In genomic region chr6:124884714-124885500, GRCm38 (mm10) we compare ENCODE assay signal across 11 mouse cellular contexts. TPM values are rescaled to one million over a fixed set of nuclear protein-coding genes. Genes with fewer than 3 reads are reported as not detected.
A peak's percentile ranks its signal among the peaks of the same experiment; 100 is the strongest.
DNase-seq lines count a peak whose midpoint lies in the region; ATAC-seq and TF ChIP-seq lines count a peak whose summit lies in the region.
"Had no signal": no experiment of that assay in that cellular context is flagged by ENCODE, and none has a peak within 500 bp of the region (broad histone marks: within the 10 kb centered on the region; RNA-seq: fewer than 3 reads in every experiment).

No protein-coding gene starts in this region.

- TF ChIP-seq POLR2A in MEL (IDR thresholded peaks at IDR 0.05; ENCODE audit: control insufficient read depth in 1 of 2, insufficient read depth in 1 of 2, low read depth in 1 of 2, low read length in 2 of 2, poor library complexity in 1 of 2), result no peak
- no peak for TF ChIP-seq POLR2A in lung, adult 2 months (IDR thresholded peaks at IDR 0.05; ENCODE audit: borderline replicate concordance, extremely low read depth, low read depth, low read length)

- H3K79me2 ChIP-seq in MEL (ENCODE audit: control insufficient read depth, insufficient read depth, low read length, poor library complexity), result no peaks in the 10 kb centered on the region

- no peak for TF ChIP-seq CTCF in MEL (IDR thresholded peaks at IDR 0.05 in 2 of 3, conservative IDR thresholded peaks at IDR 0.05 in 1 of 3; ENCODE audit: control insufficient read depth in 1 of 3, insufficient read depth in 1 of 3, low read depth in 2 of 3, low read length in 3 of 3, poor library complexity in 1 of 3, severe bottlenecking in 1 of 3)
- TF ChIP-seq CTCF in lung, adult 2 months (IDR thresholded peaks at IDR 0.05; ENCODE audit: insufficient read depth, low read length), result no peak
- TF ChIP-seq CTCF in liver, postnatal 0 days (IDR thresholded peaks at IDR 0.05; ENCODE audit: low read depth), result no peak

- no peak for TF ChIP-seq EP300 in MEL (IDR thresholded peaks at IDR 0.05; ENCODE audit: low read depth in 1 of 2, low read length in 2 of 2)
- no peak for TF ChIP-seq EP300 in liver, postnatal 0 days (IDR thresholded peaks at IDR 0.05; ENCODE audit: low read depth)

- H3K27me3 ChIP-seq in heart, embryonic 10.5 days (ENCODE audit: insufficient read depth, poor library complexity, severe bottlenecking), result no peaks in the 10 kb centered on the region
- peaks cover 8 to 9% of the 10 kb centered on the region in 2 experiments for H3K27me3 ChIP-seq in MEL (ENCODE audit: control insufficient read depth in 1 of 2, insufficient read depth in 2 of 2, low read length in 2 of 2)
- H3K27me3 ChIP-seq in liver, postnatal 0 days (ENCODE audit: insufficient read depth, low read length), result no peaks in the 10 kb centered on the region
- H3K27me3 ChIP-seq: limb, embryonic 12.5 days had no signal

- H3K9ac ChIP-seq in MEL (ENCODE audit: control insufficient read depth, low read depth, low read length, poor library complexity, severe bottlenecking), result no peak overlapping the region
- no peak overlapping the region for H3K9ac ChIP-seq in liver, postnatal 0 days (replicated peaks)
- H3K9ac ChIP-seq: limb, embryonic 12.5 days had no signal

- H3K4me1 ChIP-seq in heart, embryonic 10.5 days, result peaks cover 9% of the 10 kb centered on the region; the same call in 1 of the 2 replicates
- H3K4me1 ChIP-seq in MEL (ENCODE audit: control insufficient read depth in 1 of 2, insufficient read depth in 2 of 2, low read length in 2 of 2), result no peaks in the 10 kb centered on the region
- H3K4me1 ChIP-seq in lung, adult 2 months (ENCODE audit: control insufficient read depth, insufficient read depth, low read length), result no peaks in the 10 kb centered on the region
- no peaks in the 10 kb centered on the region for H3K4me1 ChIP-seq in liver, postnatal 0 days (ENCODE audit: insufficient read depth)

- peak; percentile 65 for ATAC-seq in megakaryocyte progenitor cell, adult 5-6 weeks (replicated peaks; ENCODE audit: poor library complexity)
- no peak for ATAC-seq in liver, postnatal 0 days
- no peak for ATAC-seq in monocyte, adult 5-6 weeks (replicated peaks; ENCODE audit: insufficient number of reproducible peaks, low FRiP score, low TSS enrichment, poor library complexity, severe bottlenecking)

- H3K4me2 ChIP-seq in liver, postnatal 0 days (ENCODE audit: low read depth, low read length), result no peak overlapping the region
- H3K4me2 ChIP-seq: limb, embryonic 12.5 days had no signal

- 64% methylated on average over 10 of the region's 10 CpGs for WGBS in heart, embryonic 10.5 days
- WGBS in lung, adult 2 months, result 64% methylated on average over 10 of the region's 10 CpGs
- 58% methylated on average over 10 of the region's 10 CpGs for WGBS in liver, postnatal 0 days (ENCODE audit: insufficient replicate concordance)

- peak; percentile 30 to 57 for DNase-seq in heart, adult 18-20 months
- DNase-seq in heart, embryonic 10.5 days (ENCODE audit: low spot score), result no peak
- no peak for DNase-seq in MEL (ENCODE audit: low read depth, low spot score)
- DNase-seq in cerebellum, postnatal 14 days, result peak; percentile 91 to 92
- DNase-seq in lung, adult 2 months, result no peak
- DNase-seq in liver, postnatal 0 days, result no peak
- DNase-seq: kidney, postnatal 36 days had no signal

- no peak overlapping the region for H3K27ac ChIP-seq in heart, embryonic 10.5 days
- no peak overlapping the region for H3K27ac ChIP-seq in MEL (ENCODE audit: control insufficient read depth, low read depth, low read length)
- no peak overlapping the region for H3K27ac ChIP-seq in liver, postnatal 0 days (ENCODE audit: low read depth)
- H3K27ac ChIP-seq: limb, embryonic 12.5 days; macrophage had no signal

- no peak for TF ChIP-seq RAD21 in MEL (IDR thresholded peaks at IDR 0.05; ENCODE audit: low read depth, low read length)

- H3K9me3 ChIP-seq in heart, embryonic 10.5 days, result no peaks in the 10 kb centered on the region
- no peaks in the 10 kb centered on the region for H3K9me3 ChIP-seq in MEL (replicated peaks; ENCODE audit: insufficient read depth, low read length)
- H3K9me3 ChIP-seq in liver, postnatal 0 days (ENCODE audit: low read length), result no peaks in the 10 kb centered on the region
- H3K9me3 ChIP-seq: limb, embryonic 12.5 days had no signal

- no peaks in the 10 kb centered on the region for H3K36me3 ChIP-seq in heart, embryonic 10.5 days
- no peaks in the 10 kb centered on the region for H3K36me3 ChIP-seq in MEL (ENCODE audit: control insufficient read depth in 1 of 2, insufficient read depth in 2 of 2, low read length in 2 of 2)
- H3K36me3 ChIP-seq in liver, postnatal 0 days (replicated peaks; ENCODE audit: insufficient read depth, low read length), result no peaks in the 10 kb centered on the region
- H3K36me3 ChIP-seq: limb, embryonic 12.5 days had no signal

- no peak overlapping the region for H3K4me3 ChIP-seq in heart, embryonic 10.5 days
- H3K4me3 ChIP-seq in MEL (ENCODE audit: control insufficient read depth in 1 of 2, insufficient read depth in 1 of 2, low read depth in 2 of 2, low read length in 2 of 2), result no peak overlapping the region
- no peak overlapping the region for H3K4me3 ChIP-seq in lung, adult 2 months (replicated peaks; ENCODE audit: extremely low read depth, low read depth, low read length)
- no peak overlapping the region for H3K4me3 ChIP-seq in liver, postnatal 0 days (ENCODE audit: low read depth, low read length)
- H3K4me3 ChIP-seq: limb, embryonic 12.5 days had no signal

TF ChIP-seq in MEL, 35 proteins besides CTCF, POLR2A, EP300 and RAD21 (continues in another document):
- TF ChIP-seq MEF2A (IDR thresholded peaks at IDR 0.05; ENCODE audit: extremely low read depth, insufficient replicate concordance, low read depth, low read length, poor library complexity, severe bottlenecking), result no peak

RNA-seq across cellular contexts. Expression of gene Cd4, which starts 3.1 kb away (rescaled TPM):
- 1 to 10 TPM in 1 of 2 experiments, under 1 TPM in 1; 0.50 to 3.7 TPM for total RNA-seq in heart, adult 18-20 months (2021)
- 0.05 TPM in 1 of 2 replicates, not detected in the other for polyA plus RNA-seq in heart, embryonic 10.5 days (2016; fragmentation: Nextera tagmentation; extraction: Ambion mirVana)
- total RNA-seq in MEL (2012; rRNA removed), result not detected in 2 replicates
- polyA plus RNA-seq in MEL (2012; ENCODE audit: insufficient read depth in 1 of 2, insufficient read length in 2 of 2, low read depth in 1 of 2, low replicate concordance in 2 of 2, missing spikeins in 1 of 2), result not detected
- total RNA-seq in megakaryocyte progenitor cell, adult 5-6 weeks (2015), result 0.42 and 1.0 TPM in 2 replicates
- 0.08 and 1.0 TPM in 2 replicates for total RNA-seq in megakaryocyte progenitor cell, adult 5-6 weeks (2017)
- polyA plus RNA-seq in lung, adult 2 months (2012; rRNA removed), result 1.9 and 2.7 TPM in 2 replicates
- 0.14 and 0.24 TPM in 2 replicates for polyA plus RNA-seq in liver, postnatal 0 days (2015; fragmentation: Nextera tagmentation; extraction: Ambion mirVana)
- total RNA-seq in monocyte, adult 5-6 weeks (2017), result 3.1 to 5.2 TPM (median 4.0 TPM) in 3 replicates

RNA-seq across cellular contexts. Expression of gene Gpr162, which starts 21.1 kb away (rescaled TPM):
- under 1 TPM; 0.36 to 0.84 TPM for total RNA-seq in heart, adult 18-20 months (2021)
- 1.1 and 1.2 TPM in 2 replicates for polyA plus RNA-seq in heart, embryonic 10.5 days (2016; fragmentation: Nextera tagmentation; extraction: Ambion mirVana)
- 0.08 and 0.20 TPM in 2 replicates for total RNA-seq in MEL (2012; rRNA removed)
- under 1 TPM in 1 of 2 experiments, not detected in 1; 0.84 TPM for polyA plus RNA-seq in MEL (2012; ENCODE audit: insufficient read depth in 1 of 2, insufficient read length in 2 of 2, low read depth in 1 of 2, low replicate concordance in 2 of 2, missing spikeins in 1 of 2)
- not detected in 2 replicates for total RNA-seq in megakaryocyte progenitor cell, adult 5-6 weeks (2015)
- not detected in 2 replicates for total RNA-seq in megakaryocyte progenitor cell, adult 5-6 weeks (2017)
- polyA plus RNA-seq in lung, adult 2 months (2012; rRNA removed), result 0.27 and 0.69 TPM in 2 replicates
- 0.04 and 0.08 TPM in 2 replicates for polyA plus RNA-seq in liver, postnatal 0 days (2015; fragmentation: Nextera tagmentation; extraction: Ambion mirVana)
- total RNA-seq in monocyte, adult 5-6 weeks (2017), result 0.38 TPM in 1 of 3 replicates, not detected in the others

RNA-seq across cellular contexts. Expression of gene Lag3, which starts 26.6 kb away (rescaled TPM):
- total RNA-seq in heart, adult 18-20 months (2021), result under 1 TPM; 0.23 to 0.35 TPM
- polyA plus RNA-seq in heart, embryonic 10.5 days (2016; fragmentation: Nextera tagmentation; extraction: Ambion mirVana), result 1.2 and 2.8 TPM in 2 replicates
- total RNA-seq in MEL (2012; rRNA removed), result 0.16 and 0.35 TPM in 2 replicates
- polyA plus RNA-seq in MEL (2012; ENCODE audit: insufficient read depth in 1 of 2, insufficient read length in 2 of 2, low read depth in 1 of 2, low replicate concordance in 2 of 2, missing spikeins in 1 of 2), result 1 to 10 TPM in 1 of 2 experiments, not detected in 1; 1.3 TPM
- 0.81 and 1.3 TPM in 2 replicates for total RNA-seq in megakaryocyte progenitor cell, adult 5-6 weeks (2015)
- total RNA-seq in megakaryocyte progenitor cell, adult 5-6 weeks (2017), result 0.08 and 1.0 TPM in 2 replicates
- polyA plus RNA-seq in lung, adult 2 months (2012; rRNA removed), result 1.4 and 1.9 TPM in 2 replicates
- 0.33 and 0.40 TPM in 2 replicates for polyA plus RNA-seq in liver, postnatal 0 days (2015; fragmentation: Nextera tagmentation; extraction: Ambion mirVana)
- total RNA-seq in monocyte, adult 5-6 weeks (2017), result 0.68 TPM in 1 of 3 replicates, not detected in the others

RNA-seq across cellular contexts. Expression of gene P3h3, which starts 27.4 kb away (rescaled TPM):
- 1 to 10 TPM; 8.2 to 8.3 TPM for total RNA-seq in heart, adult 18-20 months (2021)
- polyA plus RNA-seq in heart, embryonic 10.5 days (2016; fragmentation: Nextera tagmentation; extraction: Ambion mirVana), result 10.7 and 13.4 TPM in 2 replicates
- total RNA-seq in MEL (2012; rRNA removed), result 0.23 and 0.29 TPM in 2 replicates
- polyA plus RNA-seq in MEL (2012; ENCODE audit: insufficient read depth in 1 of 2, insufficient read length in 2 of 2, low read depth in 1 of 2, low replicate concordance in 2 of 2, missing spikeins in 1 of 2), result 1 to 10 TPM in 1 of 2 experiments, not detected in 1; 2.1 TPM
- 1.3 and 3.5 TPM in 2 replicates for total RNA-seq in megakaryocyte progenitor cell, adult 5-6 weeks (2015)
- total RNA-seq in megakaryocyte progenitor cell, adult 5-6 weeks (2017), result 1.00 and 2.5 TPM in 2 replicates
- polyA plus RNA-seq in lung, adult 2 months (2012; rRNA removed), result 34.9 and 42.1 TPM in 2 replicates
- 0.80 and 0.88 TPM in 2 replicates for polyA plus RNA-seq in liver, postnatal 0 days (2015; fragmentation: Nextera tagmentation; extraction: Ambion mirVana)
- 0.39 TPM in 1 of 3 replicates, not detected in the others for total RNA-seq in monocyte, adult 5-6 weeks (2017)

RNA-seq across cellular contexts. Expression of gene Ptms, which starts 35.0 kb away (rescaled TPM):
- 100 to 1,000 TPM; 135 to 139 TPM for total RNA-seq in heart, adult 18-20 months (2021)
- 123 and 174 TPM in 2 replicates for polyA plus RNA-seq in heart, embryonic 10.5 days (2016; fragmentation: Nextera tagmentation; extraction: Ambion mirVana)
- total RNA-seq in MEL (2012; rRNA removed), result 19.8 and 31.8 TPM in 2 replicates
- 100 to 1,000 TPM in 1 of 2 experiments, not detected in 1; 177 TPM for polyA plus RNA-seq in MEL (2012; ENCODE audit: insufficient read depth in 1 of 2, insufficient read length in 2 of 2, low read depth in 1 of 2, low replicate concordance in 2 of 2, missing spikeins in 1 of 2)
- total RNA-seq in megakaryocyte progenitor cell, adult 5-6 weeks (2015), result 15.9 and 18.8 TPM in 2 replicates
- total RNA-seq in megakaryocyte progenitor cell, adult 5-6 weeks (2017), result 14.0 and 26.1 TPM in 2 replicates
- polyA plus RNA-seq in lung, adult 2 months (2012; rRNA removed), result 1,982 and 2,310 TPM in 2 replicates
- 116 and 145 TPM in 2 replicates for polyA plus RNA-seq in liver, postnatal 0 days (2015; fragmentation: Nextera tagmentation; extraction: Ambion mirVana)
- total RNA-seq in monocyte, adult 5-6 weeks (2017), result 89.3 to 145 TPM (median 115 TPM) in 3 replicates

Comparison
In these comparisons a context has a peak if more than half of its experiments do, and no peak if none do; other contexts are left out.
1. DNase-seq: peak in heart, adult 18-20 months (2 of 2) and cerebellum, postnatal 14 days (2 of 2); none in heart, embryonic 10.5 days (single experiment), MEL (single experiment), lung, adult 2 months (single experiment) and liver, postnatal 0 days (single experiment).